Mouse (Mus musculus) limb, embryonic 14.5 days (tissue): ENCODE results near the gene Mxd1. TPM values are rescaled to one million over a fixed set of nuclear protein-coding genes. Genes with fewer than 3 reads are reported as not detected.

ENCODE experiments used
- ATAC-seq: fragments of 200-750 bp; cut with Nextera tagmentation; 2 replicates; pipeline ENCODE4 v1.8.0; 2017; ENCODE audit warnings: low read depth, moderate number of reproducible peaks, moderate TSS enrichment; ENCODE audit not compliant: low FRiP score
- DNase-seq: peaks from one replicate; pipeline ENCODE4 v3.0.0-alpha.2; 2015; ENCODE audit warnings: low spot score
- H3K27ac ChIP-seq: fragments of 300-500 bp; sonication (generic); replicated peaks from 2 replicates; pipeline ENCODE4 v1.5.1; 2014; ENCODE audit warnings: low read depth, mild to moderate bottlenecking, low read length, moderate library complexity, mixed read lengths
- H3K27me3 ChIP-seq: fragments of 300-500 bp; sonication (generic); 2 replicates; pipeline ENCODE4 v1.6.1; 2014; ENCODE audit warnings: low read length, mixed read lengths; ENCODE audit not compliant: control insufficient read depth, insufficient read depth
- H3K36me3 ChIP-seq: fragments of 300-500 bp; sonication (generic); 2 replicates; pipeline ENCODE4 v1.6.1; 2014; ENCODE audit warnings: mild to moderate bottlenecking, low read length, moderate library complexity, mixed read lengths; ENCODE audit not compliant: control insufficient read depth, insufficient read depth
- H3K4me1 ChIP-seq: fragments of 300-500 bp; sonication (generic); 2 replicates; pipeline ENCODE4 v1.6.1; 2014; ENCODE audit warnings: antibody characterized with exemption, low read length, mixed read lengths; ENCODE audit not compliant: control insufficient read depth, insufficient read depth
- H3K4me2 ChIP-seq: fragments of 300-500 bp; sonication (generic); replicated peaks from 2 replicates; pipeline ENCODE4 v1.6.1; 2014; ENCODE audit warnings: low read depth, mild to moderate bottlenecking, low read length, moderate library complexity; ENCODE audit not compliant: severe bottlenecking
- H3K4me3 ChIP-seq: fragments of 300-500 bp; sonication (generic); replicated peaks from 2 replicates; pipeline ENCODE4 v1.5.1; 2014; ENCODE audit warnings: low read length
- H3K9ac ChIP-seq: fragments of 300-500 bp; sonication (generic); 2 replicates; pipeline ENCODE4 v1.6.1; 2014; ENCODE audit warnings: mild to moderate bottlenecking, low read depth, low read length, moderate library complexity; ENCODE audit not compliant: severe bottlenecking
- H3K9me3 ChIP-seq: fragments of 300-500 bp; sonication (generic); 2 replicates; pipeline ENCODE4 v1.6.1; 2016; ENCODE audit warnings: low read length; ENCODE audit not compliant: control insufficient read depth
- POLR2A ChIP-seq: fragments of 200-500 bp; IDR thresholded peaks from 2 replicates; pipeline ENCODE4 v1.8.0; 2012; ENCODE audit warnings: inconsistent platforms, mild to moderate bottlenecking, moderate library complexity, borderline replicate concordance; ENCODE audit not compliant: insufficient read depth, insufficient read length; ENCODE audit errors: extremely low read depth
- WGBS: fragments of 180-500 bp; shearing (Covaris S2); extraction: QIAGEN DNeasy Blood & Tissue Kit; methylation state at CpG from one replicate; pipeline ENCODE4 v1.1.7; 2014; 5-methylcytosine and 5-hydroxymethylcytosine counted together
- polyA plus RNA-seq, 2 experiments: library from polyadenylated mRNA; depleted of rRNA in 1 of 2; stranded (reverse) in 1 of 2; unstranded in 1 of 2; fragments of >200 nt; fragmentation: Nextera tagmentation in 1 of 2; extraction: Ambion mirVana in 1 of 2; gene quantifications; 2 replicates each; pipeline versions ENCODE4 v1.2.1 to v1.2.3; 2012 to 2014

Mxd1 gene
- polyA plus RNA-seq, 2 experiments: 10.7 to 11.7 TPM

GRCm38 (mm10) chr6:86646143-86646542, 22.8 kb downstream of the Mxd1 start:
- no peaks in the 10 kb centered on the region for H3K27me3 ChIP-seq
- 74% methylated on average over 7 of the region's 7 CpGs for WGBS
- no peak overlapping the region for H3K4me2 ChIP-seq
- no peak overlapping the region for H3K9ac ChIP-seq
- ATAC-seq (no peak), DNase-seq (no peak)
- peaks cover 33% of the 10 kb centered on the region for H3K36me3 ChIP-seq
- H3K4me3 ChIP-seq: no peak overlapping the region
- no peaks in the 10 kb centered on the region for H3K4me1 ChIP-seq
- no peak for TF ChIP-seq POLR2A
- no peak overlapping the region for H3K27ac ChIP-seq
- no peaks in the 10 kb centered on the region for H3K9me3 ChIP-seq

- DNase-seq (no peak), ATAC-seq (no peak)
- H3K9ac ChIP-seq: no peak overlapping the region
- no peak overlapping the region for H3K4me3 ChIP-seq
- H3K27ac ChIP-seq: no peak overlapping the region
- no peaks in the 10 kb centered on the region for H3K27me3 ChIP-seq
- H3K4me1 ChIP-seq: no peaks in the 10 kb centered on the region
- TF ChIP-seq POLR2A: no peak
- peaks cover 28% of the 10 kb centered on the region for H3K36me3 ChIP-seq
- no peaks in the 10 kb centered on the region for H3K9me3 ChIP-seq
- 85% methylated on average over 4 of the region's 4 CpGs for WGBS
- no peak overlapping the region for H3K4me2 ChIP-seq
Measured at GRCm38 (mm10) chr6:86645551-86645950, 23.4 kb downstream of the Mxd1 start.

GRCm38 (mm10) chr6:86644775-86645400, 24.1 kb downstream of the Mxd1 start:
- Histone ChIP-seq H3K9ac (no peak overlapping the region), H3K4me3 (no peak overlapping the region), H3K4me2 (no peak overlapping the region), H3K9me3 (no peaks in the 10 kb centered on the region), H3K4me1 (no peaks in the 10 kb centered on the region), H3K27me3 (no peaks in the 10 kb centered on the region), H3K27ac (no peak overlapping the region), H3K36me3 (peaks cover 21% of the 10 kb centered on the region)
- TF ChIP-seq POLR2A: no peak
- no peak for DNase-seq
- WGBS: 83% methylated on average over 3 of the region's 3 CpGs
- ATAC-seq: no peak

- WGBS: 76% methylated on average over 8 of the region's 8 CpGs
- Histone ChIP-seq H3K4me2 (no peak overlapping the region), H3K27ac (no peak overlapping the region), H3K27me3 (no peaks in the 10 kb centered on the region), H3K4me1 (no peaks in the 10 kb centered on the region), H3K9me3 (no peaks in the 10 kb centered on the region), H3K36me3 (no peaks in the 10 kb centered on the region), H3K4me3 (no peak overlapping the region), H3K9ac (no peak overlapping the region)
- DNase-seq (no peak), ATAC-seq (no peak)
- TF ChIP-seq POLR2A: no peak
Measured at GRCm38 (mm10) chr6:86641716-86642115, 27.2 kb downstream of the Mxd1 start.

GRCm38 (mm10) chr6:86640776-86641175, 28.2 kb downstream of the Mxd1 start:
- no peak for DNase-seq
- Histone ChIP-seq H3K9me3 (no peaks in the 10 kb centered on the region), H3K4me1 (no peaks in the 10 kb centered on the region), H3K27ac (no peak overlapping the region), H3K4me2 (no peak overlapping the region), H3K4me3 (no peak overlapping the region), H3K27me3 (no peaks in the 10 kb centered on the region), H3K36me3 (no peaks in the 10 kb centered on the region), H3K9ac (no peak overlapping the region)
- ATAC-seq: no peak
- 82% methylated on average over 8 of the region's 8 CpGs for WGBS
- TF ChIP-seq POLR2A: no peak
